ENCODE assay signal across 18 mouse cellular contexts in genomic region chr5:143289299-143289698, GRCm38 (mm10). TPM values are rescaled to one million over a fixed set of nuclear protein-coding genes. Genes with fewer than 3 reads are reported as not detected.
"Had no signal": no experiment of that assay in that cellular context is flagged by ENCODE, and none has a peak within 500 bp of the region (broad histone marks: within the 10 kb centered on the region; RNA-seq: fewer than 3 reads in every experiment).

No protein-coding gene starts in this region.

- H3K4me3 ChIP-seq: neural tube, embryonic 13.5 days; neural tube, embryonic 15.5 days; stomach, embryonic 15.5 days had no signal

- H3K9ac ChIP-seq: neural tube, embryonic 13.5 days; neural tube, embryonic 15.5 days; stomach, embryonic 15.5 days had no signal

- DNase-seq: retina, postnatal 1 day; right cerebral cortex, adult 18-20 months; right cerebral cortex, postnatal 14 days; right cerebral cortex, postnatal 25 days; right cerebral cortex, postnatal 4 days; spleen, adult 18-20 months; thymus, adult 18-20 months; thymus, adult 2 months; thymus, postnatal 14 days; thymus, postnatal 25 days; thymus, postnatal 36 days; thymus, postnatal 4 days had no signal

- H3K4me2 ChIP-seq: neural tube, embryonic 13.5 days; neural tube, embryonic 15.5 days; stomach, embryonic 15.5 days had no signal

- H3K27ac ChIP-seq: neural tube, embryonic 13.5 days; neural tube, embryonic 15.5 days; stomach, embryonic 15.5 days; stomach, postnatal 0 days had no signal

- H3K9me3 ChIP-seq: neural tube, embryonic 13.5 days; neural tube, embryonic 15.5 days; stomach, embryonic 15.5 days had no signal

- H3K36me3 ChIP-seq: neural tube, embryonic 15.5 days; stomach, embryonic 15.5 days had no signal

RNA-seq across cellular contexts. Expression of gene Zfp853, which starts 4.1 kb away (rescaled TPM):
- total RNA-seq: neutrophil, adult 5-6 weeks had no signal
- polyA plus RNA-seq: testis, adult 2 months had no signal
